Mouse (Mus musculus) adrenal gland, adult 2 months (tissue): ENCODE results near the gene Slc17a5. TPM values are rescaled to one million over a fixed set of nuclear protein-coding genes. Genes with fewer than 3 reads are reported as not detected.

Experiments
- DNase-seq: peaks from one replicate; pipeline ENCODE4 v3.0.0; 2021
- long read RNA-seq: library from polyadenylated mRNA; stranded (forward); transcript quantifications from one replicate; pipeline ENCODE4 v2.0.0, GENCODE M21; 2021
- polyA plus RNA-seq: library from polyadenylated mRNA; depleted of rRNA; stranded (reverse); fragments of >200 nt; gene quantifications from 2 replicates; pipeline ENCODE4 v1.2.3, GENCODE M21; 2012; rRNA removed
- total RNA-seq, 2 experiments: library from RNA; stranded (reverse); gene quantifications; 2 replicates each; pipeline ENCODE4 v1.2.3; 2021

Gene Slc17a5
- total RNA-seq (10 to 100 TPM in 1 of 2 experiments, 1 to 10 TPM in 1; 9.2 to 12.9 TPM), polyA plus RNA-seq (5.9 TPM in 2 replicates)
- long read RNA-seq, transcript Slc17a5-201 (11 exons, 3,236 nt) = major isoform, 10 of 11 reads
- long read RNA-seq, partial matches to known transcripts = 0 of 11 reads
- long read RNA-seq, other reads (novel, unspliced or antisense) = 1 of 11 reads

DNA sequence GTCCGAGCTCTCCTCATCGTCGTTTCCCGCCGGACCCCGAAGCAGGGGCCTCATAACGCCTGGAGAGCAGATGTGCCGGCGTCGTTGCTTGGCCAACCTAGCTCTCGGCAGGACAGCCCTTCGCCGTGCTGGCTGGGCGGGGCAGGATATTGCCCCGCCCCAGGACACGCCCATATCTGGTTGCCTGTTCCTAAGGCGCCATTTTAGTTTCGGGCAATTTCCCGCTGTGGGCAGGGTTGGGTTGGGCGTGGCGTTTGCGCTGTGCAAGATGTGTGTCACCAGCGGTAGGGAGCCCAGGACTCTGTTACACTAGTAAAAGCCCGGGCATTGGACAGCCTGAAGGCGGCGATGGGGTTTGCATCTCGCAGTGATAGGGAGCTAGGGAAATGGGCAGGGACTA lies at the start of gene Slc17a5:
Gene Slc17a5, minus strand, starts transcription at position 128 of the 400 bp plus-strand sequence.
- peak; percentile 96 for DNase-seq

DNA sequence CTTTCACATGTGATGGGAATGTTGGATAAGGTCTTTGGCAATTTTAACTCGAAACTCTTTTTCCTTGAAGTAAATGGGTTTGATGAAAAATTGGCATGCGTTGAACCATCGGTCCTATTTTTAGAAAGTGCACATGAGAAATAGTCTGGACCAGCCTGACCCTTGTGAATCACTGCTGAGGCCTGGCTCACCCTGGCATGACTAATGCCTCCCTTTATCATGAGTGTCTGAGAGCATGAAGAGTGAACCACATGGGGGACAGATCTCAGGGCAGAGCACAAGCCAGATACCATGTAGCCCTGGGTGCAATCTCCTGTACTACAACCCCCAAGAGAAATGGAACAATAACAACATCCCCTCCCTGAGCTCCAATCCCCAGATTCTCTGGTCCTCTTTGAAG lies 46.1 kb upstream of the Slc17a5 start:
- peak; percentile 74 for DNase-seq

DNA sequence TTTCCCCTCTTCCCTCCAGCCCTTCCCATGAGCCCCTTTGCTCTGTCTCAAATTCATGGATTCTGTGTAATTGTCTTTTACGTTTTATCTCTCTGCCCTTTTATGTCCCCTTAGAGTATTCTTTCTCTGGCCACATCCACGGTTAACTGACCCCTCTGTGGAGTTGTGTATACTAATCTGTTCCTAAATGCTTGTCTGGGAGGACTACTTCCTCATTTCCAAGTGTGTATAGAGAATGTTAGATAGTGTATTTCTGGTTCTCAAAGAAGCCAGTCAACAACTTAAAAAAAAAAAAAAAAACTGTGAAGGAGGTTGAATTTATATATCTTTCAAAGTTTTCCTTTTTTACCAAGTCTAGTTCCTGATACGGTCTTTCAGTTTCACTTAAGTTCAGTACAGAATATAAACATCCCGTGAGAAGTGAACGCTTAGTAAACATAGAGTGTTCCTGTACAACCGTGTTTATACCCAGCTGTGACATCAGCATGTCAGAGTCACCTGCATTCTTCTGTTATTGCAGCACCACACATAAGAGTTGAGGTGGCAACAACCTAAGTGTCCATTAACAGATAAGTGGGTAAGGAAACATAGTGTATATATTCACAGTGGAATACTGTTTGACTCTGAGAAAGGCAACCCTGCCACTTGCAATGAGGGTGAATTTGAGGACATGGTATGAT lies 44.1 kb upstream of the Slc17a5 start:
- no peak for DNase-seq

DNA sequence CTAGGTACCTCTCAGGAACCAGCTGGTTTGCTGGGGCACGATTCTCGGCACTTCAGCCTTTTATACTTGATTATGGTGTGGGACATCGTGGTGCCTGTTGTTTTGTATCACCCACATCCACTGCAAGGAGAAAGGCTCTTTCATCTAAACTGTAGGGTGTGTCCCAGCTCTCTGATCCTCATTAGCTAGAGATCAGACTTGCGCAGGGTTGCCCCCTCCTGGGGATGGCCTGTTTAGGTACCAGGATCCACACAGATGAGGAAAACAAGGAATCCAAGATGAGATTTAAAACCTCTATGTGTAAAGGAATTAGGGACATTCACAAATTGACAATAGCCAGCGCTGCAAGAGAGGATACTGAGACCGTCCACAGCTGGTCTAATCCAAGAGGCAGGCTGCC lies 42.1 kb upstream of the Slc17a5 start:
- no peak for DNase-seq

DNA sequence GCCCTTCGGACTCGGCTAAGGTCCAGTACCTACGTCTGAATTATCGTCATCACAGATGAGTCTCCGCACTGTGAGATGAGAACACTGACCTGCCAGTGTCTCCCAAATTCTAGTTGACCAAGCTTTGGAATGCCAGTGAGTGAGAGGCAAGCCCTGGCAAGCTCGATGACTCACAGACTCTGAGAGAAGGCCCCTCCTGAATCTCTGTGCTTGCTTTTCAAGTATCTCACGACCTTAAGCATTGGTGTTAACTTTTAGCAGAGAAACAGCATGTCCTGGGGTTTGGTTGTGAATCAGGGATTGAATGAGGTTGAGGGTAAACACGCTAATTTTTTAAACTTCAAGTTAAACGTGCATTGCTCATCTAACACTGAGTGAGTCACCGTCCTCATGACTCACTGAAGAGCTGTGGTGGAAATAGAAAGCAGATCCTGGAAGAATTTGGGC lies 35.5 kb upstream of the Slc17a5 start:
- peak; percentile 66 for DNase-seq

DNA sequence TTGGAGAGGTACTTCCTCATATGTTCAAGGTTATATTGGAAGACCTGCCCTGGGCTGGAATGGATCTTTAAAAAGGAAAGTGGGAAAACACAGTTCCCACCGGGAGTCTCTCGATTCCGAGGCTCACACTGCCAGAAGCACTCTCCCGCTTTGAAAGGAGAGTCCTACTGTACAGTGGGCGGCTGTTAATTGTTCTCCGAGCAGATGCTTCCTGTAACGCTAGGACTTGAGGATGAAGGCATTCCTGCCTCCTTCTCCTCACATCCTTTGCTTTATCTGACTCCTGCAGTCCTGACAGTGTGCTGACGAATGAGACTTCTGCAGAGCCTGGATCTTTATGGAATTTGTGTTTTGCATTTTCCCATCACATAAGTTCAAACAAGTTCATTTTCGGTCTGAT lies 31.4 kb upstream of the Slc17a5 start:
- no peak for DNase-seq

DNA sequence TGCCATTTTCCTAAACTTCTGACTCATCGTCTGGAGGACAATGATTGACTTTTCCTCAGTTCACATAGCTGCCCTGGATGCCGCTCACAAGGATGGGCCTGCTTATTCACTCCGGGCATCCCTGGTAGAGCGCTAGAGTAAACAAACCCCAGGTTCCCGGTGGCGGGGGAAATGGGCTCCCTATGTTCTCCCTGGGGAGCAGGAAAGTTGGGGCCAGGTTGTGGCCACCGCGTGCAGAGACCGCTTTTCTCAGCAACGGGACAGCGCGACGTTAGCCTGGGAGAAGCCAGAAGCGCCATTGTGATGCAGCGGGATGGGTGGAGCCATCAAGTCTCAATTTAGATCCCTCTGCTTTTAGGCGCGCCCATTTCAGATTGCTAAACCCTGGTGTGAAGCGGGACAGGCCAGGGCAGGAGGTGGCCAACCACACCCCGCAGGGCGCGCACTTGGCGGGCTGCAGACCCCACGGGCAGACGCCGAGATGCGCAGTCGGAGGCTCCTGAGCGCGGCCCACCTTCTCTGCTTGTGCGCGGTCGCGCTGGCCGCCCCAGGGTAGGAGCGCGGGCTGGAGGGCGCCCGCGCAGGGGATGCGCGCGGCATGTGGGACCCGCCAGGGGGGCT lies 27.7 kb upstream of the Slc17a5 start, which contains the start of gene Cd109:
Gene Cd109, plus strand, starts transcription at position 146 of the 621 bp plus-strand sequence.
- peak; percentile 64 for DNase-seq

DNA sequence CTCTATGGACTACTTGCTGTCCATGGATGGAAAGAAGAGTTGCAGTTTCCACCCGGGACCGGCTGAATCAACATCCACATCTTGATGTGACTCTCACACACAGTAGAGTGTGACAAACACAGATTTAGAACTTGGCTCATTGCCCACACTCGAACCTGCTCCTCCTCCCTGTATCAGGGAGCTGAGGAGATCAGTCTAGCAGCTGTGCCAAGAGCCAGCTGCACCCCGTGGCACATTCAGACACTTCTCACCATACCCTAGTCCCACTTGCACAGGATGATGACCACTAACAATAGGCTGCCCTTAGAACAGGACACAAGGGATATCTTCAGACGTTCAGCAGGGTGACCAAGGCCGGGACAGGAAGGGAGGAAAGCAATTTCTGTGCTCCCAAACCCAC lies 26.4 kb upstream of the Slc17a5 start:
- no peak for DNase-seq

DNA sequence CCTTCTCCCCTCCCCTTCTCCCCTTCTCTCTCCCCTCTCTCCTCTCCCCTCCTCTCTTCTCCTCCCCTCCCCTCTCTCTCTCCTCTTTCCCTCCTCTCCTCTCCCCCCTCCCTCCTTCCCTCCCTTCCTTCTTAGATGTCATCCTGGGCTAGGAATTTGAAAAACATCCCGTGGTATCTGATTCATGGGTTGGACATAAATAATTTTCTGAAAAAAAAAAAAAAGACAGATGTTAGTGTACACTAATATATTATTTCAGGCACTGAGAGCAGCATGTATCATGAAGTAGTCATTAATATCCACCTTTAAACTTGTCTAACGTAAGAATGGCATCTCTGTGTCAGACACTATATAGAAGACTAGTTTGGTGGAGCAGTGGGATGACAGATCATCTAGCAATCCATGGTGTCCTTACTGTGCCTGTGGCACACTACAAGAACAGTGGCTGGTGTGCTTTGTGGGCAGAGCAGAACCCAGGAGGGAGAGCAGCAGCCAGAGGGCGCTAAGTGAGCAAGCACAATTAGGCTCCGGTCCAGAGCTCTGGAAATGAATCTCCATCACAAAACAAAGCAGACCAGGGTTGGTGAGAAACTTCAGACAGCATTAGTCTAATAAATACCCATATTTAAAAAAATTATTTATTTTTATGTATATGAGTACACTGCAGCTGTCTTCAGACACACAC lies 13.3 kb upstream of the Slc17a5 start:
- DNase-seq = peak; percentile 27

DNA sequence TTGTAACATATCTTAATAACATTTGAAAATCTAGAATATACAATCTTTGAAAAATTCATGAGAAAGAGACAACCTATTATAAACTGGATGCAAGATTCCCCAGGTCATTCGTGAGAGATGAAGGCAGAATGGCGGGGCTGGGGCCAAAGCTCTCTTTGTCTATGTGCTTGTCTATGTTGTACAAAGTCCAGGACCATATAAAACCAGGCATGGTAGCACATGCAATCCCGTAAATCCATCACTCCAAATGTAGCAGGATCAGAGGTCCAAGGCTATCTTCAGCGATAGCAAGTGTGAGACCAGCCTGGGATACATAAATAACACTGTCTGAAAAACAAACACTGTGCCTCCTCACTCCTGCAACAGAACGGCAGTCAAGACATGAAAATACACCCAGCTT lies 12.1 kb upstream of the Slc17a5 start:
- no peak for DNase-seq

DNA sequence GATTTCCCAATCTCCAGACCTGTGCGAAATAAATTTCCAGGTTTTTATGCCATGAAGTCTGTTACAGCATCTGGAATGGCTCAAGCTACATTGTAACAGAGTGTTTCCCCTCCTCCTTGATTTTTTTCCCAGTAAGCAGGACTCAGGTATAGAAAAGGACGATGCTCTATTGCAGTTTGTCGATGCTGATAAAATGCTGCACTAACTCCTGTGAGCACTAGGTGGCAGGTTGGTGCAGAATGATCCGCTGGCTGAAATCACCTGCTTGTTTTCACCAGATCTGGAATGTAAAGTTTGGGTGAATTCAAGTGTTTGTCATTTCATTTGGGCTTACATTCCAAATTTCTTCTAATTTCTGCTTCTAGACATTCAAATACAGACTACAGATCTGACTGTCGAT lies 9.0 kb upstream of the Slc17a5 start:
- peak; percentile 22 for DNase-seq

DNA sequence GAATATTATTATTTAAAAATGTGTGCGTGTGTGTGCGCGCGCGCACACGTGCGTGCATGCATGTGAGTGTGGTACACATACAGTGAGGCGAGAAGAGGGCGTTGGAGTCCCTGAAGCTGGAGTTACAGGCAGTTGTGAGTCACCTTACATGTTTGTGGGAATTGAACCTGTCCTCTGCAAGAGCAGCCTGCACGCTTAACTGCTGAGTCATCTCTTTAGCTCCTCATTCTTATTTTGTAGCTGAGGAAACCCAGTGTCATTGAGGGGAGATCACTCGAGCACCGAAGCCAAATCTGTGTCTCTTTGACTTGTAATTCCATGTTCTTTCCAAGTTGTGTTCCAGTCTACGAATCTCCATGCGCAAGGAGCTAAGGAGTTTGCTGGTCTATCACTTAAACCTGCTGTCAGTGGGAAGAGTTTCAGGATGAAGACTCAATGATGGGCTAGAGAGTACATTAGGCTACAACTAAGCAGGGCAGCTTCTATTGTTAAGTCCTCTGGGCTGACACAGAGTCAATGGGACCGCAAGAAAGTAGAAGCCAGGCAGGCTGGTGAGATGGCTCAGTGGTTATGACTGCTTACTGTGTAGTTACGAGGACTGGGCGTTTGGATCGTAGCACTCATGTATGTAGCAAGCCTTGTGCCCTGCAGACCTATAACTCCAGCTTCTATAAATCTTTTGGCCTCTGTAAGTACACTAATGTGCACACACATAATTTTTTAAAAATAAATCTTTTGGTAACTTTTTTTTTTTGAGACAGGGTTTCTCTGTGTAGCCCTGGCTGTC lies 8.1 kb upstream of the Slc17a5 start:
- no peak for DNase-seq

DNA sequence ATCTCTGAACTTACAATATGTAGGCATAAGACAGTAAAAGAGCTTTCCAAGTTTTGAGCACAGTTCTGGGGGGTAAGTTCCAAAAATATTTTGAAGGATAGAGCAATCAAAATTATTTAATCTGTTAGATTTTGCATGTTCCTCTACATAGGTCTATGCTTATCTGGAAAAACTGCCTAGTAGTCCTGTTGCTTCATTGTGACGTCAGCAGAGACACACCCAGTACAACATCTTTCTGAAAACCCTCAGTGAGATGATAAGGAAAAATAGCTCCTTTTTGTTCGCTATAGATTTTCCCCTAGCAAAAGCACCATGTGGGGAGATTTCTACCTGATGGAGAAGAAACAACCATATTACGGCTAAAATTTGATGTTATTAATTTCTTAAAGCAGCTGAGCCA lies 7.4 kb upstream of the Slc17a5 start:
- no peak for DNase-seq

DNA sequence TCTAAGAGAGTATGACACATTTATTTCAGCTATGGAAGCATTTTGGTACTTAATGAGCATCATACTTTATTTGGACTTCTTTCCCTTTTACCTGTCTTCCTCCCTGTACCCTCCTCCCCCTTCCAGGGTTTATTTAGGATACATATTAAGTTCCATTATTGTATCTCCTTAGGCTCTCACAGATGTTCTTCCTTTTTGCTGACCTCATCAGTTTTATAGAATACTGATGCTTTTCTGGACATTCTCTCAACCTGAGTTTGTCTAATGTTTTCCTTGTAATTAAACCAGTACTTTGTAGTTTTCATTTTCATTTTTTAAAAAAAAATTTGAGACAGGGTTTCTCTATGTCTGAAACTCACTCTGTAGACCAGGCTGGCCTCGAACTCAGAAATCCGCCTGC lies 2.6 kb upstream of the Slc17a5 start:
- DNase-seq = no peak

DNA sequence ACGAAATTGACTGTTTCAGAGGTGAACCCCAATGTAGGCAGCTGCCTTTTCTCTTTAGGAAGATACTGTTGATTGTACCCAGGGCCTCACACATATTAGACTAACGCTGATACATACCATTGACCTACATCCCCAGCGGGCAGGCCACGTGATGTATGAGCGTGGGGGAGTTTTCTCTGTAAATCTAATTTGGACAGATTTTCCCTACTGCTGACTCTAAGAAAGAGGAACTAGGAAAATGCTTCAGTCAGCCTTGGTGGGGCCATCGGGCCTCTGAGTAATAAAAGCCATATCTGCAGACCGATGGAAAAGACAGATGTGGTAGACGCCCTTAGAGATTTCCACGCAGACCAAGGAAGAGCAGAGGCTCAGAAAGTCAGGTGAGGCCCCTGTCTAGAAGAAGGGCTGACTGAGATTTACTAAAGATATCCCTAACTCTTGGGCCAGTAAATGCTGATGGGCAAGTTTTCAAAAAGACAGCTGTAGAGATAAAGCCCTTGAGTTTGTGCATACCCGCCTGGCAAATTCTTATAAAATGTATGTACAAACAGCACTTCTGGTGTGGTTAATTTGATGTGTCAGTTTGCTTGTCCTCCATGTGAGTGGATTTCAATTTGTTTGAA lies 681 bp upstream of the Slc17a5 start:
- peak; percentile 34 for DNase-seq

DNA sequence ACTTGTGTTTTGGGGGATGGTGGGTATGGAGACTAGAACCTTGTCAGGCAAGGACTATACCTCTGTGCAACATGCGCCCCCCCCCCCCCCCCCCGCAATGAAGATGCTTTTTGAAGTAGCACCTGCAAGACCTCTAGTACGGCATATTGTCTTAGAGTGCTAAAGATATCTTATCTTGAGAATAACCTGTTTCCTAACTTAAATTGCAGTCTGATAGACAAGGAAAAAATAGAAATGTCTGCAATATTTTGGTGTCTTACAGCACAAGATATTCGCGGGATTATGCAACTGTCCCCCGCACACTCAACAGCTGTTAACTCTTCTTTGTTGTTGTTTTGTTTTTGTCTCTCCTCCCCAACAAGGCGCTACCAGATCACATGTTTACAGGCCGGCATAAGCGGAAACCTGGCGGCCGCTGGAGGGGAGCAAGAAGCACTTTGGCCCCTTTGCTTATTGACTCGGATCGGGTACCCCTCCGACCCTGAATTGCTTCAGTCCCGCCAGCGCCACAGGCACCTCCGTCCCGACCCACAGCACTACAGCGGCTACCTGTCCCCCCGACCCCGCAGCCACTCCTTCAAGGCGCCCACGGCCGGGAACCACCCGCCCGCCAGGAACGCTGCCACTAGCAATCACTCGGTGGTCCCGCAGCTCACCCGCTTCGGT lies 490 bp downstream of the Slc17a5 start:
- no peak for DNase-seq

DNA sequence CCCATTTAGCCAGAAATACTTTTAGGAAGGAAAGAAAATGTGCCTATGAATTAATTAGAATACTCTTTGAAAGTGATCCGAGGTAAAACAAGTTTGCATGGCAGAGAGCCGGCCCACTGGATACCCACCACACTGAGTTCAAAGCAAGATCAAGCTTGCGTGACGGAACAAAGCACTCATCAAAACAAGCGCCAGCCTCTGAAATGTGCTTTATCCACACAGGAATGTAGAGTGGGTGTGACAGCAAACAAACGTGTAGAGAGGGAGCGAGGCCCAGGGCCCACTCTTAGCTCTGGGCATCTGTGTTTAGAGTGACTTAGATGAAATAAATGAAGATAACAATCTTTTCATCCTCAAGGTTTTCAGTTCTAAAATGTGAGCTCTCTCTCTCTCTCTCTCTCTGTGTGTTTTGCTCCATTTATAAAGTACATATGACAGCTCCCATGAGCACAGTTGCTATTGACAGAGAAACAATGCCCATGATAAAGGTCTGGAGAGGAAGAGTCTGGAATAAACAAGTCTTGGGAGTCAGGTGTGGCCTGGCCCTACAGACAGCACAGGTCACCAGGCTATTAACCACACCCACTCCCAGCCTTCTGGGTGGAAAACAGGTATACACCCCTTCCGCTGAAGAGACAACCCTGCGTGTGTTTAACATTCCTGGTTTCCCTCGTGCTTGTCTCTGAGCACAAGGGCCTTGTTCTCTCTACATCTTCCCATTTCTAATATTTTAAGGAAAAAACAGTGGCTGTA lies 8.0 kb downstream of the Slc17a5 start:
- no peak for DNase-seq

DNA sequence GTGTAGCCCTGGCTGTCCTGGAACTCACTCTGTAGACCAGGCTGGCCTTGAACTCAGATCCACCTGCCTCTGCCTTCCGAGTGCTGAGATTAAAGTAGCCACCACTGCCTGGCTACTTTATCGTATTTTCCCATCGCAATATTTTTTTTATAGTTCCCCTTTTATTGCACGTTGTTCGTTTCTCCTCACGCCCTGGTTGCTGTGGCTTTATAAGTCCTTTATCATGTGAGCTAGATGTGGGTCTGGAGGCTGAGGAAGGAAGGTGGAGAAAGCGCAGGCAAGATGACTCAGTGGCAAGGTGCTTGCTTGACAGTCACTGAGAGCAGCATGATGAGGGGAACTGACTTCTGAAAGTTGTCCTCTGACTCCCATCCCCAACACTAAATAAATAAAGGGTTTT lies 9.0 kb downstream of the Slc17a5 start:
- DNase-seq = no peak

DNA sequence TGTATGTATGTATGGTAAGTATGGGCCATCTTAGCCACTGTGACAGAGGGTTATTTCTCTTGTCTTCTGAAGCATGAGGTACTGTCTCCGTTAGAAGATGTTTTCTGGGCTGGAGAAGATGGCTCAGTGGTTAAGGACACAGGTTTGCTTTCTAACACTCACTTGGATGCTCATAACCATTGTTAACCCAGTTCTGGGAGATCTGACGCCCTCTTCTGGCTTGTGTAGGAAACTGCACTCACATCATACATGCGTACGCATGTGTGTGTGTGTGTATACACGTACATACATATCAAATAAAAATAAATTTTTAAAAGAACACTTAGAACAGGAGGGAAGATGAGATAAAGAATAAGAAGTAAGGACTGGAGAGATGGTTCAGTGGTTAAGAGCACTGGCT lies 11.4 kb downstream of the Slc17a5 start:
- DNase-seq = no peak

DNA sequence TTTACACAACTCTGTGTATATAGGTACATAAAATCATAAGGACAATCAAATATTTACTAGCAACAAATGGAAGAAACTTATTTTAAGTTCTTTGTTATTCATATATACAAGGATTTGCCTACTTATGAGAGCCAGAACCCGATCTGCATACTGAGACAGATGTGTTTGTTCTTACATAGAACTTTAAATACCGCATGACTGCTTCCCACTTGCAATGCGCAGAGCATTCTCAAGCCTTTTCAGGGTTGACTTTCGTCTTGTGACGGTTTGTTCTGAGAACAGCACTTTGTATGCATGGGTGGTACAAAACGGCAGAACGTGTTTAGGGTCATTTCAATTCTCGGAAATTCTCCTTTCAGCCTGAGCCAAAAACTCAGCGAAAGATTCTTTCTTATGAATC lies 17.9 kb downstream of the Slc17a5 start:
- no peak for DNase-seq
